Mouse (Mus musculus) A20 (cell line): ENCODE data around the gene Zfp800.

Experiments used
- DNase-seq: peaks from one replicate; pipeline ENCODE4 v3.0.0-alpha.2; 2011; ENCODE audit warnings: low read depth, low spot score

Zfp800 gene

GRCm38 (mm10) chr6:28397681-28398203, at the start of gene Zfp800:
Zfp800 (minus strand) TSS chr6:28398005.
- no peak for DNase-seq

DNA sequence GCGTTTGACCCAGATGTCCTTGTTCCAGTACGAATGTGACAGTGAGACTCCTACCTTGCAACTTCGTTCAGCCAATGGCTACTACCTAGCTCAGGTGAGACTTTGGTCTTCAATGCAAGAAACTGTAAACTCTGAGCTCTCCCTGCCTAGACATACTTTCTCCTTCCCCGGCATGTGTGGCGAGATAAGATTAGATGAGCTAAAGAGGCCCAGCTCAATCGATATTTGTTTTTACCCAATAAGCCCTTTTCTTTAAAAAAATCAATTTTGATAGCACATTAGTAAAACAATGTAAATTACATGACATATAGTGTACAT, 33.7 kb upstream of the Zfp800 start:
- DNase-seq: no peak

GRCm38 (mm10) chr6:28430795-28431537, 33.2 kb upstream of the Zfp800 start:
- peak; percentile 50 for DNase-seq

GRCm38 (mm10) chr6:28429870-28430269, 32.1 kb upstream of the Zfp800 start:
- no peak for DNase-seq

GRCm38 (mm10) chr6:28428290-28428689, 30.5 kb upstream of the Zfp800 start, which contains the start of gene Gcc1:
Gcc1 (minus strand) TSS chr6:28428390.
- DNase-seq: no peak

DNA sequence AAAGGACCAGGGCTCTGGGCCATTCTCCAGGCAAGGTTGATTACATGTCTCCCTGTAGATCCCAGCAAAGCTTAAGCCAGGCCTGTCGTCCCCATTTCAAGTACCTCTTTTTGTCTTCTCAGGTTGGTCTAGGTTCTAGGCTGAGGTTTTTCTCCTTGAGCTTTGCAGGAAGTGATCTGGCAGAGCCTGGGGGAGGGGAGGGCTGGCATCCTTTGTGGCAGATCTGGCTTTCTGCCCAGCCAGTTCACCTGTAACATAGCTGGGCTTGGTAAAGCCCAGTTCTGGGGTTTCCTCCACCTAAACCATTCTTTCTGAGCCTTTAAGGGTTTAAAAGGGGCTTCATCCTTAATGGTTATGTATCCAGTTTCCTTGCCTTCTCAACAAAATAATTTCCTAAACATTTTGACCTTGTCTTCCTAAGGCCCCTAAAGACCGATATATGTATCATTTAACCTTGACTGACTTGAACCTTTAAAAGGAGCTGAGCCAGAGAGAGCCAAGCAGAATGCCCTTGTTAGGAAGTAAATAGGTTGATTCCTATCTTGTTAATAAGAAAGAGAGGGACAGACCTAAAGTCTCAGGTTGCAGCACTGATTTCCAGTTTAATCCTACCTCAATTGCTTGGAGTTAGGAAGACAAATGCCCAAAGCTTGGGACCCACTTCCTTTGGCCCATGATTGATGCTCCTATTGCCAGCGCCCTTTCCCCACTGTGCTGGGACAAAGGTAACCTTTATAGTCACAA, 29.5 kb upstream of the Zfp800 start, which contains the start of gene Fscn3:
Gene Fscn3, plus strand, starts transcription at position 694 of the 744 bp plus-strand sequence.
- DNase-seq: no peak

GRCm38 (mm10) chr6:28425019-28425418, 27.2 kb upstream of the Zfp800 start:
- no peak for DNase-seq

- peak; percentile 83 for DNase-seq
Measured at GRCm38 (mm10) chr6:28423767-28424695, 26.2 kb upstream of the Zfp800 start.

DNA sequence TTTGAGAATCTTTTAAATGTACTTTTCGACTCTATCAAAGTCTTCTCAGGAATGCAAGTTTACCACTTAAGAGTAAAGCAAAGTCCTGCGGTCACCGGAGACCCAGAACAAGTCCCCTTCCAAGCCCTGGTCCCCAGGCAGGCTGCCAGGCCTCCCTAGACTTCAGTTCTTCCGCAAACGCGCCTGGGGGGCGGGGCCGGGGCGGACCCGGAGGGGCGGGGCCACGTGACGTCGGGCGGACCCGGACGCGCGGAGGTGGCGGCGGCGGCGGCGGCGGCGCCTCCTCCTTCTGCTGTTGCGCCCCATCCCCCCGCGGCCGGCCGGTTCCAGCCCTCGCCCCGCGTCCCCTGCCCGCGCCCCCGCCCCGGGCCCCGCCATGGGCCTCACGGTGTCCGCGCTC, 25.5 kb upstream of the Zfp800 start, which contains the start of gene Arf5:
Gene Arf5, plus strand, starts transcription at position 248 of the 400 bp plus-strand sequence.
- peak; percentile 86 for DNase-seq

DNA sequence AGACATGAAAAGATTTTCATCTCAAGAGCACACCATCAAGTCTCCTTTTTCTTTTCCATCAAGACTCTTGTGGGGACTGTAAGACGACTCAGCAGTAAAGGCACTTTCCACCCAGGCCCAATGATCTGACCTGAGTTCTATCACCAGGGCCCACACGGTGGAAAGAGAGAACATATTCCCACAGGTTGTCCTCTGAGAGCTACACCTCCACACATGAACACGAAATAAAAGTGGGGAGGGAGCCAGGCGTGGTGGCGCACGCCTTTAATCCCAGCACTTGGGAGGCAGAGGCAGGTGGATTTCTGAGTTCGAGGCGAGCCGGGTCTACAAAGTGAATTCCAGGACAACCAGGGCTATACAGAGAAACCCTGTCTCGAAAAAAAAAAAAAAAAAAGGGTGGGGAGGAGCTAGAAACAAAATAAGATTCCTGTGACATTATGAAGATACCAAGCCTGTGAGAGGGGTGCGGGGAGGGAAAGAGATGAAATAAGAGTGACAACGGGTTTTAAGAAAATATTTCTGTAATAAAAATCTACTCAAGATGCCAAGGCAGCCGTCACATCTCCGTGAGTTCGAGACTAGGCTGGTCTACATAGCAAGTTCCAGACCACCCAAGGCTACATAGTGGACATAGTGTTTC, 25.0 kb upstream of the Zfp800 start:
- DNase-seq: no peak

GRCm38 (mm10) chr6:28421469-28422000, 23.7 kb upstream of the Zfp800 start:
- peak; percentile 96 for DNase-seq

DNA sequence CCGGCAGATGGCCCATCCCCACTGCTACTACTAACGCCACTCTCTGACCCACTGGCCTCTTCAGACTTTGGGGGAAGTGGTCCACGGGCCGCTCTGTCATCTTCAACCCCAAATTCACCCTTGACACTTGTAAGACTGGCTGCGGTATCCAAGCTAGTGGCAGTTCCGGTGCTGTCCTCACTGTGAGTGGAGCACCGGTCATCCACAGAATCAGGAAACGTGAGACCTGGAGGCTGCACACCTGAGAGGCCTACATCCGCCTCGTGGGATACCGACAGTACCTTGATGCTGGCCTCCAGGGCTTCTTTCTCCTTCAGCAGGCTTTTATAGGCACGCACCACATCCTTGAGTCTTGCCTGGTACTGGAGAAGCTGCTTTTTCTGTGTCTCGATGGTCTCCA, 23.1 kb upstream of the Zfp800 start:
- DNase-seq: no peak

DNA sequence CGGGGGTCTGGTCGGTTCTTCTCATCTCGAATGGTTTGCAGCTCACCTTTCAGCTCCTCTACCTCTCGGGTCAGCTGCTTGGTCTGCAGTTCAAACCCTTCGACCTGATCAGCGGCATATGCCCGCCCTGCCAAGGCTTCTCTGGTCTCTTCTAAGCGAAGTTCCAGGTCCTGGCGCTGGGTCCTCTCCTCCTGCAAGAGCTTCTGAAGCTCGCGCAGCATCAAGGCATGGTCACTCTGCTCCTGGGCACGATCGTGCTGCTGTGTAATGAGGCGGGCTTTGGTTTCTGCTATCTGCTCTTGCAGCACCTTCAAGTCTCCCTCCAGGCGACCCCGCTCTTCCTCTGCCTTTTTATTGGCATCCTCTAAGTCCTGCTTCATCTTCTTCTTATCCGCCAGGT, 22.6 kb upstream of the Zfp800 start:
- no peak for DNase-seq

- DNase-seq: no peak
Measured at GRCm38 (mm10) chr6:28419673-28420072, 21.9 kb upstream of the Zfp800 start.

DNA sequence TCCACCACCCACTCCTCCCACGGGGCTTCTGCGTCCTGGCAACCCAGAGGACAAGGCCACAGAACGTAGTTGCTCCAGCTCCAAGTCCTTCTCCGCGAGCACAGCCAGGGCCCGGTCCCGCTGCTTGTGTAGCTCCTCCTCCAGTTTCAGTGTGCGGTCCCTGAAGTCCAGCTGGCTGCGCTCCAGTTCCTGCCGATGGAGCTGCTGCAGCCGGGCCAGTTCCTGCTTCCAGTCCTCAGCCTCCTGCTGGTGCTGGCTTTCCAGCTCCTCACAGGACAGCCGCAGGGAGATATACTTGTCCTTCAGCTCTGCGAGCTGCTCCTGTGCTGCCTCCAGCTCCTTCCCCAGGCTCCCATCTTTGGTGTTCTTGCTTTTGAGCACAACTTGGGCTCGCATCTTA, 20.6 kb upstream of the Zfp800 start:
- DNase-seq: no peak

- no peak for DNase-seq
Measured at GRCm38 (mm10) chr6:28416981-28417380, 19.2 kb upstream of the Zfp800 start.

DNA sequence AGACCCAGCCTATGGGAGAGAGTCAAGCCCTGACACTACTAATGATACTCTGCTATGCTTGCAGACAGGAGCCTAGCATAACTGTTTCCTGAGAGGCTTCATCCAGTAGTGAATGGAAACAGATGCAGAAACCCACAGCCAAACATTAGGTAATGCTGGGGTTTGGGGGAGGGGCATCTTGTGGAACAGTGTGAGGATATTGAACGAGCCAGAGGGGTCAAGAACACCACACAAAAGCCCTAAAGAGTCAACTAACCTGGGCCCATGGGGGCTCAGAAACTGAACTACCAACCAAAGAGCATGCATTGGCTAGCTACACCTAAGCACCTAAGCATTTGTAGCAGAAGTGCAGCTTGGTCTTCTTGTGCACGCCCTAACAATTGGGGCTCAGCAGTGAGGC, 13.4 kb upstream of the Zfp800 start:
- no peak for DNase-seq

- DNase-seq: no peak
Measured at GRCm38 (mm10) chr6:28410053-28410452, 12.2 kb upstream of the Zfp800 start.

DNA sequence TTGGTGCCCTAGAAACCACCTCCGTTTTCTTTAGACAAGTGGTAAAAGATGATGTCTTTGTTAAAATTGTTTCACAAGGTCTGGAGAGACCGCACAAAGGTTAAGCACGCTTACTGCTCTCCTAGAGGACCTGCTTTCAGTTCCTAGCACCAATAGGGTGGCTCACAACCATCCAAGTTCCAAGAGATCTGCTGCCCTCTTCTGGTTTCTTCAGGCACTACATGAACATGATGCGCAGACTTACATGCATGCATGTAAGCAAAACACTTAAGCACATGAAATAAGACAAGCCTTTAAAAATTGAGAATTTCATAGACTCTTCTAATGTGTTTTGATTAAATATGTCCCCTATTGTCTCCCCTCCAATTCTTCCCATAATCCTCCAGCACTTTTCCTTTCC, 2.0 kb upstream of the Zfp800 start:
- peak; percentile 63 for DNase-seq

DNA sequence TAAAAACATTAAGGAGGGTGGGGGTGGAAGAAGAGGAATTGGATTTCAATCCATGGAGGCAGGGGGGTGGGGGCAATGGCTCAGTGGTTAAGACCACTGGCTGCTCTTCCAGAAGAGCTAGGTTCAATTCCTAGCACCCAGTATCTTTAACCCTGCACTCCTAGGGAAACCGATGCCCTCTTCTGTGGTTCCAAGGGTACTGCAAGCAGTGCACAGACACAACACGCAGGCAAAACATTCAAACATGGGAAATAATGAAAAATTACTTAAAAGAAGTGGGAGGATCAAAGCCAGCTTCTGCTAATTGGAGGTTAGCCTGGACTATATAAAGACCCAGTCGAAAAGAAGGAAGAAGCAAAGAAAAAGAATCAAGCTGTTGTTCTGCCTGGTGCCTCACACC, 921 bp upstream of the Zfp800 start:
- peak; percentile 14 for DNase-seq
